Mouse (Mus musculus): ENCODE data around the gene Snca.

DNA sequence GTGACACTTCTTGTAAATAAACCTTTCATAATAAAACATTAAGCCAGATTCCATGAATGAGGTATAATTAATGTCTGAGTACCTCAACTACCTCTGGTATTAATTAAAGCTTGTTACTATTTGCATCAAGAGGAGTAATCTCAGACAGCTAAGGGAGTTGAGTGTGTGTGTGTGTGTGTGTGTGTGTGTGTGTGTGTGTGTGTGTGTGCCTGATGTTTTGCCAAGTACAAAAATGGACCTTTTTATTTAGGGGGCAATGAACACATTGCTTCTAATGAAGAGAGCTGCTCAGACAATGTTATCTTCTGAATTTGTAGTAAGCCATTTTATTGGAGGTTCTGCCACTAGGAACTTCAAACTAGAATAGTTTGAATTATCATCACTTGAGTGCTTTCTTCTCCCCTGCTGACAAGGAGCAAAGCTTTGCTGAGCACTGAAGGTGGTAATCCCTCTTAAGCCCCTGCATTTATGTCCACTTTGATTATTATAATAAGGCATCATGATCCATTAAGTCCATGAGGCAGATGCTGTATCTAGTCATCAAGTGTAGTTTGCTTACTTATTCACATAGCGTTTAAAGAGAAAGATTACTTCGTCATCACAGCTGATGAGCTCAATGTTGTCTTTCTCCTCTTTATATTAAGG, 88.1 kb downstream of the Snca start:
- TF ChIP-seq HCFC1 (IDR thresholded peaks at IDR 0.05; ENCODE audit: borderline replicate concordance, insufficient read depth, low read length) (no peak), ZC3H11A (IDR thresholded peaks at IDR 0.05; ENCODE audit: borderline replicate concordance, low read depth, low read length) (no peak), ZNF384 (IDR thresholded peaks at IDR 0.05; ENCODE audit: low read depth, low read length) (no peak)

Data from ES-E14 (cell line).